Mouse (Mus musculus) E14TG2a.4 (cell line): Measurements from ENCODE around the gene Trpv4.

Experiments used
- CTCF ChIP-seq: conservative IDR thresholded peaks from 2 replicates; pipeline ENCODE4 v1.5.1; 2014; ENCODE audit warnings: low read length
- NANOG ChIP-seq: IDR thresholded peaks from 2 replicates; pipeline ENCODE4 v1.6.1; 2014; ENCODE audit warnings: borderline replicate concordance, low read length, mixed read lengths
- POU5F1 ChIP-seq: IDR thresholded peaks from 2 replicates; pipeline ENCODE4 v1.6.1; 2014; ENCODE audit warnings: low read length, borderline replicate concordance

- TF ChIP-seq CTCF: no peak
- TF ChIP-seq NANOG: no peak
- no peak for TF ChIP-seq POU5F1
These were observed 63.4 kb downstream of the Trpv4 start for GRCm38 (mm10) chr5:114594741-114595241.
